Comparison of ENCODE assay signal across 15 mouse cellular contexts in genomic region chr13:93012952-93013351, GRCm38 (mm10).
DNase-seq lines count a peak whose midpoint lies in the region.
"Had no signal": no experiment of that assay in that cellular context is flagged by ENCODE, and none has a peak within 500 bp of the region (broad histone marks: within the 10 kb centered on the region; RNA-seq: fewer than 3 reads in every experiment).

No protein-coding gene starts in this region.

- intact Hi-C loops in gastrocnemius, postnatal 36 days (cut with DNase I): no loop called here

- peak; percentile 17 for DNase-seq in adrenal gland, adult 2 months
- DNase-seq in adrenal gland, adult 8-10 months: no peak
- DNase-seq in heart, adult 18-20 months: peak; percentile 21 to 36
- DNase-seq in heart, postnatal 4 days: no peak
- peak; percentile 47 for DNase-seq in right cerebral cortex, adult 18-20 months
- no peak for DNase-seq in right cerebral cortex, adult 2 months (ENCODE audit: low spot score in 2 of 2)
- peak; percentile 38 to 39 for DNase-seq in gastrocnemius, postnatal 36 days
- no peak for DNase-seq in cerebellum, postnatal 10 days
- DNase-seq: cerebellum, postnatal 25 days; kidney, adult 2 months; kidney, postnatal 14 days; liver, postnatal 0 days; lung, postnatal 36 days; right cerebral cortex, postnatal 4 days; thymus, postnatal 4 days had no signal

Comparison
In these comparisons a context has a peak if more than half of its experiments do, and no peak if none do; other contexts are left out.
1. DNase-seq: peak in adrenal gland, adult 2 months (single experiment), heart, adult 18-20 months (2 of 2), right cerebral cortex, adult 18-20 months (single experiment) and gastrocnemius, postnatal 36 days (2 of 2); none in adrenal gland, adult 8-10 months (single experiment), heart, postnatal 4 days (single experiment), right cerebral cortex, adult 2 months (0 of 2) and cerebellum, postnatal 10 days (0 of 2).